Mouse (Mus musculus): Measurements from ENCODE around the gene Nfatc3. TPM values are rescaled to one million over a fixed set of nuclear protein-coding genes. Genes with fewer than 3 reads are reported as not detected.

Nfatc3 gene
- polyA plus RNA-seq, 1 experiment from 2014 or later = 8.9 TPM

- Histone ChIP-seq H3K36me3 (ENCODE audit: control insufficient read depth, insufficient read depth, low read length) (peaks cover 22% of the 10 kb centered on the region), H3K4me2 (replicated peaks; ENCODE audit: low read depth, low read length) (no peak overlapping the region), H3K27me3 (ENCODE audit: control insufficient read depth, insufficient read depth, low read length) (no peaks in the 10 kb centered on the region), H3K4me1 (ENCODE audit: control insufficient read depth, insufficient read depth, low read length) (no peaks in the 10 kb centered on the region), H3K9ac (ENCODE audit: low read depth, low read length) (no peak overlapping the region), H3K27ac (ENCODE audit: low read depth, low read length) (no peak overlapping the region), H3K9me3 (ENCODE audit: control insufficient read depth, low read length) (no peaks in the 10 kb centered on the region), H3K4me3 (ENCODE audit: low read length) (no peak overlapping the region)
- ATAC-seq (ENCODE audit: low FRiP score, low TSS enrichment) = no peak
- WGBS = 87% methylated on average over 9 of the region's 9 CpGs
Measured at GRCm38 (mm10) chr8:106052510-106053089, 6.0 kb upstream of the Nfatc3 start.

DNA sequence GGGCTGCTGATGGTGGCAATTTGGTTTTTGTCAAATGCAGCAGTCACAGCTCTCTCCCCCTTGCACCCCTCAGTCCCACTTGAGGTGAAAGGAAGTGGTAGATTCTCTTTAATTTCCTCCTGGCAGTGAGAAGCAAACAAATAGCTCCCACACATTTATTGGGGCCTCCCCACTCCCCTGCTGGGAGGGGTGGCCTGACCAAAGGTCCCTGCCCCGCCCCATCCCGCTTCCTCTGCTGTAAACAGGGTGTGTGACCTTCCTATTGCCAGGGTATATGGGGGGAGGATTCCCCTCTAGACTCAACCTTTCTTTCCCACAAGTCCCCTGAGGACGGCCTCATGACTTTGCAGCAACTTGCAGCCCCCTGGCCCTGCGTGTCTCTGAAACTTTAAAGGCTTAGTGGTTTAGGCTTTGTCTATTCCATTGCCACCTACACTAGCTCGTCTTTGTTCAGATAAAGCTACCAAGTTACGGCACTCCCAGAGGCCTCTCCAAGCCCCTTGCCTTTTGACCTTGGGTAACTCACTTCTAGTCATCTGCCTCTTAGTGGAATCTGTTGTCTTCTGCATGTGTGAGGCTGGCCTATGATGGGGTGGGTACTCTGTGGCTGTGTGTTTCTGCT, 4.3 kb upstream of the Nfatc3 start:
- H3K4me2 ChIP-seq (replicated peaks; ENCODE audit: low read depth, low read length) = no peak overlapping the region
- WGBS = 24% methylated on average over 6 of the region's 6 CpGs
- H3K36me3 ChIP-seq (ENCODE audit: control insufficient read depth, insufficient read depth, low read length) = peaks cover 22% of the 10 kb centered on the region
- no peak overlapping the region for H3K4me3 ChIP-seq (ENCODE audit: low read length)
- H3K9me3 ChIP-seq (ENCODE audit: control insufficient read depth, low read length) = no peaks in the 10 kb centered on the region
- H3K9ac ChIP-seq (ENCODE audit: low read depth, low read length) = no peak overlapping the region
- H3K27me3 ChIP-seq (ENCODE audit: control insufficient read depth, insufficient read depth, low read length) = no peaks in the 10 kb centered on the region
- ATAC-seq (ENCODE audit: low FRiP score, low TSS enrichment) = no peak
- peaks cover 7% of the 10 kb centered on the region for H3K4me1 ChIP-seq (ENCODE audit: control insufficient read depth, insufficient read depth, low read length)
- H3K27ac ChIP-seq (ENCODE audit: low read depth, low read length) = no peak overlapping the region

- 58% methylated on average over 3 of the region's 3 CpGs for WGBS
- peaks cover 22% of the 10 kb centered on the region for H3K36me3 ChIP-seq (ENCODE audit: control insufficient read depth, insufficient read depth, low read length)
- no peak overlapping the region for H3K4me2 ChIP-seq (replicated peaks; ENCODE audit: low read depth, low read length)
- ATAC-seq (ENCODE audit: low FRiP score, low TSS enrichment) = no peak
- H3K9ac ChIP-seq (ENCODE audit: low read depth, low read length) = no peak overlapping the region
- H3K27me3 ChIP-seq (ENCODE audit: control insufficient read depth, insufficient read depth, low read length) = no peaks in the 10 kb centered on the region
- H3K4me1 ChIP-seq (ENCODE audit: control insufficient read depth, insufficient read depth, low read length) = peaks cover 7% of the 10 kb centered on the region
- no peak overlapping the region for H3K4me3 ChIP-seq (ENCODE audit: low read length)
- H3K27ac ChIP-seq (ENCODE audit: low read depth, low read length) = no peak overlapping the region
- no peaks in the 10 kb centered on the region for H3K9me3 ChIP-seq (ENCODE audit: control insufficient read depth, low read length)
Measured at GRCm38 (mm10) chr8:106055038-106055437, 3.6 kb upstream of the Nfatc3 start.

- Histone ChIP-seq H3K36me3 (ENCODE audit: control insufficient read depth, insufficient read depth, low read length) (peaks cover 19% of the 10 kb centered on the region), H3K9ac (ENCODE audit: low read depth, low read length) (no peak overlapping the region), H3K4me2 (replicated peaks; ENCODE audit: low read depth, low read length) (no peak overlapping the region), H3K27me3 (ENCODE audit: control insufficient read depth, insufficient read depth, low read length) (no peaks in the 10 kb centered on the region), H3K4me3 (ENCODE audit: low read length) (no peak overlapping the region), H3K9me3 (ENCODE audit: control insufficient read depth, low read length) (no peaks in the 10 kb centered on the region), H3K4me1 (ENCODE audit: control insufficient read depth, insufficient read depth, low read length) (peaks cover 13% of the 10 kb centered on the region), H3K27ac (ENCODE audit: low read depth, low read length) (no peak overlapping the region)
- no peak for ATAC-seq (ENCODE audit: low FRiP score, low TSS enrichment)
- WGBS = 90% methylated on average over 4 of the region's 4 CpGs
Measured at GRCm38 (mm10) chr8:106056455-106056982, 2.1 kb upstream of the Nfatc3 start.

DNA sequence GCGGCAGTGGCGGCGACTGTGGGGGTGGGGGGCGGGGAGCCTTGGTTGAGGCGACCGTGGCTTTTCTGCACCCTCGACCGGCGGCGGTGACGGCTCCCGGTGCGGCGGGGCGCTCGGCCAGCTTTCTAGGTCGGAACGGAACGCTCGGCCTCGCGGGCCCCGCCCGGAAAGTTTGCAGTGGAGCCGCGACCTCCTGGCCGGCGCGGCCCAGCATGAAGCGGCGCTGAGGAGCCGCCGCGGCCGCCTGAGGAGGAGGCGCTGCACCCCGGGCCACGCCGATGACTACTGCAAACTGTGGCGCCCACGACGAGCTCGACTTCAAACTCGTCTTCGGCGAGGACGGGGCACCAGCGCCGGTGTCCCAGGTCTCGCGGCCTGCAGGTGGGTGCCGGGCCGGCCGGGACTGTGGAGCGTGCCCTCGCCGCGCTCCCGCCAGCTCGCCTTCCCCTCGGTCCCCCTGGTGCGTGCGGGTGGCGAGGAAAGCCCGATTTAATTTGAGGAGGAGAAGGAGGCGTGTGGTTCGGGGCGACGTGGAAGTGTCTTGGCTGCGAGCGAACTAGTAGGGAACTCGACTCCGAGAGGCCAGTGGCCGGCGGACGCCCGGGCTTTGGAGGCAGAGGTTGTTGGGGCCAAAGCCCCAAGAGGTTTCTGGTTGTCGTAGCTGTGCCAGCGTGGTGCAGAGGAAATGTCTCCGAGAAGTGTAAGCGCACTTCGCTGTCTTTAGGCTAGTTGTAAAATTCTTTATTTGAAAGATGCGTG, 1.2 kb downstream of the Nfatc3 start:
- Histone ChIP-seq H3K4me3 (ENCODE audit: low read length) (peak overlapping the region; percentile 93), H3K4me2 (replicated peaks; ENCODE audit: low read depth, low read length) (peak overlapping the region; percentile 60), H3K27ac (ENCODE audit: low read depth, low read length) (peak overlapping the region; percentile 86), H3K36me3 (ENCODE audit: control insufficient read depth, insufficient read depth, low read length) (no peaks in the 10 kb centered on the region), H3K4me1 (ENCODE audit: control insufficient read depth, insufficient read depth, low read length) (peaks cover 15% of the 10 kb centered on the region), H3K27me3 (ENCODE audit: control insufficient read depth, insufficient read depth, low read length) (no peaks in the 10 kb centered on the region), H3K9ac (ENCODE audit: low read depth, low read length) (peak overlapping the region; percentile 92), H3K9me3 (ENCODE audit: control insufficient read depth, low read length) (no peaks in the 10 kb centered on the region)
- peak; percentile 85 for ATAC-seq (ENCODE audit: low FRiP score, low TSS enrichment)
- 0% methylated on average over 64 of the region's 83 CpGs for WGBS

- H3K9ac ChIP-seq (ENCODE audit: low read depth, low read length) = peak overlapping the region; percentile 92; the same call in 1 of the 2 replicates
- no peaks in the 10 kb centered on the region for H3K9me3 ChIP-seq (ENCODE audit: control insufficient read depth, low read length)
- no peak overlapping the region; the same call in 1 of the 2 replicates for H3K27ac ChIP-seq (ENCODE audit: low read depth, low read length)
- H3K4me1 ChIP-seq (ENCODE audit: control insufficient read depth, insufficient read depth, low read length) = peaks cover 15% of the 10 kb centered on the region
- 5% methylated on average over 3 of the region's 3 CpGs for WGBS
- peak overlapping the region; percentile 60 for H3K4me2 ChIP-seq (replicated peaks; ENCODE audit: low read depth, low read length)
- no peak for ATAC-seq (ENCODE audit: low FRiP score, low TSS enrichment)
- no peaks in the 10 kb centered on the region for H3K27me3 ChIP-seq (ENCODE audit: control insufficient read depth, insufficient read depth, low read length)
- H3K36me3 ChIP-seq (ENCODE audit: control insufficient read depth, insufficient read depth, low read length) = no peaks in the 10 kb centered on the region
- H3K4me3 ChIP-seq (ENCODE audit: low read length) = peak overlapping the region; percentile 93
Measured at GRCm38 (mm10) chr8:106060521-106060920, 1.9 kb downstream of the Nfatc3 start.

DNA sequence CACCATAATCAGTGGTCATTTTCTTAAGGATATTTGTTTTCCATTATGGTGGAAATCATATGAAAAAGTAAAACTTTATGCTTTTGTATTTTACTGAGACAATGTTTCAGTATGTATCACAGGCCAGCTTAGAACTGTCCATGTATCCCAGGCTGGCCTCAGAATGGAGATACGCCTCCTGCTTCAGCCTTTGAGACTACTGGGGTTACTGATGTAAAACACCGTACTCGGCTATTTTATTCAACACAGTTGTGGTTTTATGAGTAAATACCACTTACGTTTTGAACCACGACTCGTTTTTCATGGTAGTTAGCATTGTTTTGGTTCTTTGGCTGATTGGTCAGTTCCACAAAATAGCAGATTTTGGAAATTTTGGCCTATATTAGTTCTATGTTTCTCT, 3.0 kb downstream of the Nfatc3 start:
- Histone ChIP-seq H3K36me3 (ENCODE audit: control insufficient read depth, insufficient read depth, low read length) (no peaks in the 10 kb centered on the region), H3K4me1 (ENCODE audit: control insufficient read depth, insufficient read depth, low read length) (peaks cover 15% of the 10 kb centered on the region), H3K9me3 (ENCODE audit: control insufficient read depth, low read length) (no peaks in the 10 kb centered on the region), H3K27me3 (ENCODE audit: control insufficient read depth, insufficient read depth, low read length) (no peaks in the 10 kb centered on the region), H3K27ac (ENCODE audit: low read depth, low read length) (no peak overlapping the region), H3K4me2 (replicated peaks; ENCODE audit: low read depth, low read length) (peak overlapping the region; percentile 60), H3K4me3 (ENCODE audit: low read length) (no peak overlapping the region), H3K9ac (ENCODE audit: low read depth, low read length) (no peak overlapping the region)
- 83% methylated on average over 6 of the region's 6 CpGs for WGBS
- ATAC-seq (ENCODE audit: low FRiP score, low TSS enrichment) = no peak

DNA sequence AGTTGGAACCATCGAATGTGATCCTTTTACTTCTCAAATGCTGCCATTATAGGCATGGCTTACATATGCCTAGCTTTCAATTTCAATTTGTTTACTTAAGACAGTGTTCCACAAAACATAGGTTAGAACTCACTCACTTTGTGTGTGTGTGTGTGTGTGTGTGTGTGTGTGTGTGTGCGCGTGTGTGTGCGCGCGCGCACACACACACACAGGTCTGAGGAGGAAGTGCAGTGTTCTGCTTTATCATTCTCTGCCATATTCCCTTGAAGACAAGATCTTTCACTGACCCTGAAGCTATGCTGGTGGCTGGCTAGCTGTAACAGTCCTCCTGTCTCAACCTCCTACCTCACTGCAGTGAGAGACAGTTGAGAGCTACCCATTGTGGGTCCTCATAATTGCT, 4.4 kb downstream of the Nfatc3 start:
- Histone ChIP-seq H3K9me3 (ENCODE audit: control insufficient read depth, low read length) (no peaks in the 10 kb centered on the region), H3K4me1 (ENCODE audit: control insufficient read depth, insufficient read depth, low read length) (peaks cover 14% of the 10 kb centered on the region), H3K27ac (ENCODE audit: low read depth, low read length) (no peak overlapping the region), H3K4me2 (replicated peaks; ENCODE audit: low read depth, low read length) (no peak overlapping the region), H3K4me3 (ENCODE audit: low read length) (no peak overlapping the region), H3K36me3 (ENCODE audit: control insufficient read depth, insufficient read depth, low read length) (no peaks in the 10 kb centered on the region), H3K9ac (ENCODE audit: low read depth, low read length) (no peak overlapping the region), H3K27me3 (ENCODE audit: control insufficient read depth, insufficient read depth, low read length) (no peaks in the 10 kb centered on the region)
- ATAC-seq (ENCODE audit: low FRiP score, low TSS enrichment) = no peak
- WGBS = 93% methylated on average over 7 of the region's 7 CpGs

GRCm38 (mm10) chr8:106066721-106067120, 8.1 kb downstream of the Nfatc3 start:
- Histone ChIP-seq H3K9ac (ENCODE audit: low read depth, low read length) (no peak overlapping the region), H3K4me1 (ENCODE audit: control insufficient read depth, insufficient read depth, low read length) (peaks cover under 1% of the 10 kb centered on the region; the same call in 1 of the 2 replicates), H3K9me3 (ENCODE audit: control insufficient read depth, low read length) (no peaks in the 10 kb centered on the region), H3K27ac (ENCODE audit: low read depth, low read length) (no peak overlapping the region), H3K27me3 (ENCODE audit: control insufficient read depth, insufficient read depth, low read length) (no peaks in the 10 kb centered on the region), H3K4me3 (ENCODE audit: low read length) (no peak overlapping the region), H3K4me2 (replicated peaks; ENCODE audit: low read depth, low read length) (no peak overlapping the region), H3K36me3 (ENCODE audit: control insufficient read depth, insufficient read depth, low read length) (no peaks in the 10 kb centered on the region)
- ATAC-seq (ENCODE audit: low FRiP score, low TSS enrichment) = no peak
- WGBS = 95% methylated on average over 2 of the region's 2 CpGs

All from kidney, embryonic 14.5 days (tissue).